Mouse (Mus musculus) forebrain, embryonic 14.5 days (tissue): ENCODE measurements at regions not wholly inside any gene's neighbourhood (a gene's known extent, or its start where the extent isn't known, plus 50 kb on each side); places are given as distances from the start of the nearest gene placed in this dataset.
A peak's percentile ranks its signal among the peaks of the same experiment; 100 is the strongest.

ENCODE experiments used
- ATAC-seq: fragments of 200-750 bp; cut with Nextera tagmentation; 2 replicates; pipeline ENCODE4 v1.8.0; 2017; ENCODE audit warnings: mild to moderate bottlenecking, moderate library complexity
- DNase-seq: peaks from one replicate; pipeline ENCODE4 v3.0.0-alpha.2; 2015; ENCODE audit warnings: low spot score
- H3K27ac ChIP-seq: fragments of 300-500 bp; sonication (generic); 2 replicates; pipeline ENCODE4 v1.5.1; 2014; ENCODE audit warnings: low read depth, mild to moderate bottlenecking, control low read depth, low read length, moderate library complexity
- H3K27me3 ChIP-seq: fragments of 300-500 bp; sonication (generic); replicated peaks from 2 replicates; pipeline ENCODE4 v1.6.1; 2014; ENCODE audit warnings: low read length, control low read depth, mixed read lengths; ENCODE audit not compliant: control insufficient read depth, insufficient read depth
- H3K36me3 ChIP-seq: fragments of 300-500 bp; sonication (generic); 2 replicates; pipeline ENCODE4 v1.6.1; 2014; ENCODE audit warnings: low read length, control low read depth; ENCODE audit not compliant: control insufficient read depth, insufficient read depth
- H3K4me1 ChIP-seq: fragments of 300-500 bp; sonication (generic); 2 replicates; pipeline ENCODE4 v1.6.1; 2014; ENCODE audit warnings: antibody characterized with exemption, low read length, control low read depth; ENCODE audit not compliant: control insufficient read depth, insufficient read depth
- H3K4me2 ChIP-seq: fragments of 300-500 bp; sonication (generic); 2 replicates; pipeline ENCODE4 v1.6.1; 2014; ENCODE audit warnings: mild to moderate bottlenecking, control low read depth, low read length
- H3K4me3 ChIP-seq: fragments of 300-500 bp; sonication (generic); 2 replicates; pipeline ENCODE4 v1.5.1; 2014; ENCODE audit warnings: low read depth, low read length, control low read depth
- H3K9ac ChIP-seq: fragments of 300-500 bp; sonication (generic); 2 replicates; pipeline ENCODE4 v1.6.1; 2014; ENCODE audit warnings: mild to moderate bottlenecking, low read length, control low read depth, moderate library complexity
- H3K9me3 ChIP-seq: fragments of 300-500 bp; sonication (generic); replicated peaks from 2 replicates; pipeline ENCODE4 v1.6.1; 2016; ENCODE audit warnings: low read length, control low read depth, mixed read lengths; ENCODE audit not compliant: control insufficient read depth
- WGBS: fragments of 180-500 bp; shearing (Covaris S2); extraction: QIAGEN DNeasy Blood & Tissue Kit; methylation state at CpG from one replicate; pipeline ENCODE4 v1.1.7; 2014; 5-methylcytosine and 5-hydroxymethylcytosine counted together

GRCm38 (mm10) chr11:19811992-19812690 lies 112.0 kb upstream of the Spred2 start:
- WGBS = 21% methylated on average over 10 of the region's 10 CpGs
- Histone ChIP-seq H3K27ac (0 out of 2 replicates have a peak overlapping the region, but pooled peaks have one; percentile 14), H3K9me3 (no peaks in the 10 kb centered on the region), H3K4me3 (no peak overlapping the region), H3K27me3 (no peaks in the 10 kb centered on the region), H3K4me1 (0 out of 2 replicates have a peak, but pooled peaks cover 3% of the 10 kb centered on the region), H3K36me3 (no peaks in the 10 kb centered on the region), H3K9ac (peak overlapping the region; percentile 2; the same call in 1 of the 2 replicates), H3K4me2 (no peak overlapping the region)
- DNase-seq (no peak), ATAC-seq (no peak)

DNA sequence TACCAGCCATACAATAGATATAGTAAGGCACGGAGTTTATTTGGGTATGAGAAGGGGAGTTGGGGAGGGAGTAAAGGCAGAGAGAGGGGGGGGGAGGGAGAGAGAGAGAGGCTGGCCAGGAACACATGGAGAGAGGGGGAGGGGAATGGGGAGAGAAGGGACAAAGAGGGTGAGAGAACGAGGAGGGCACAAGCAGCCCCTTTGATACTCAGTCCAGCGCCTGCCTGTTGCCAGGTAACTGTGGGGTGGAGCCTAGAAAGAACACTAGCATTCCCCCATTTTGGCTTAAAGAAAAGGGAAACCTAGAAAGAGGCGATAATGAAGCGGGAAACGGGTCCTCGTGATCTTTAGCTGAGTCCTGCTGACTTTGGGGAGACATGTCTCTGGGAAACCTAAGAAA lies 110.6 kb upstream of the Spred2 start:
- Histone ChIP-seq H3K27ac (no peak overlapping the region), H3K27me3 (no peaks in the 10 kb centered on the region), H3K9ac (no peak overlapping the region), H3K9me3 (no peaks in the 10 kb centered on the region), H3K4me1 (0 out of 2 replicates have a peak, but pooled peaks cover 3% of the 10 kb centered on the region), H3K4me3 (no peak overlapping the region), H3K4me2 (no peak overlapping the region), H3K36me3 (no peaks in the 10 kb centered on the region)
- 46% methylated on average over 7 of the region's 7 CpGs for WGBS
- DNase-seq (no peak), ATAC-seq (no peak)

GRCm38 (mm10) chr11:19822991-19823390 lies 101.2 kb upstream of the Spred2 start:
- Histone ChIP-seq H3K27ac (no peak overlapping the region), H3K4me3 (no peak overlapping the region), H3K27me3 (no peaks in the 10 kb centered on the region), H3K9ac (no peak overlapping the region), H3K36me3 (no peaks in the 10 kb centered on the region), H3K4me2 (no peak overlapping the region), H3K4me1 (no peaks in the 10 kb centered on the region), H3K9me3 (no peaks in the 10 kb centered on the region)
- peak; percentile 38; the same call in 1 of the 2 replicates for ATAC-seq
- DNase-seq = no peak
- 82% methylated on average over 5 of the region's 5 CpGs for WGBS

DNA sequence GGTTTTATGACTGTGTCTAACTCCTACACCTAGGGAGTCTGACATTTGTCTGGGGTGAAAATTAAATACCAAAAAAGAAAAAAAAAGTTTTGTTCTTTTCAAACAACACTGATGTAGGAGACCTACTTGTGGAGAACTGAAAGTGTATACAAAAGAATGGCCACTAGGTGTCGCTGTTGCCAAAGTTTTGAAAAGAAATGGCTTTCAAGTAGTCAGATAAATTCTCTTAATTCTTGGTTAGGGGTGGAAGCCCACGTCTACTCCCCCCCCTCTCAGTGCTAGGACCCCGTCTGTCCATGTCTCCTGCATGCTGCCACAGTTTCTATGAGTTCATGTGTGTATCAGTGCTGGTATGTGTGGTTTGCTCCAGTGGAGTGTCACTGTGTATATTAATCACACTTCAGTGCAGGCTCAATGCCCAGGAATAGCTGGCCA lies 100.7 kb upstream of the Spred2 start:
- no peak overlapping the region for H3K4me2 ChIP-seq
- no peak overlapping the region for H3K9ac ChIP-seq
- 0% methylated on average over 3 of the region's 3 CpGs for WGBS
- DNase-seq = peak; percentile 87
- no peaks in the 10 kb centered on the region for H3K27me3 ChIP-seq
- H3K9me3 ChIP-seq = no peaks in the 10 kb centered on the region
- peak; percentile 73 for ATAC-seq
- no peaks in the 10 kb centered on the region for H3K4me1 ChIP-seq
- no peak overlapping the region for H3K4me3 ChIP-seq
- H3K36me3 ChIP-seq = no peaks in the 10 kb centered on the region
- no peak overlapping the region for H3K27ac ChIP-seq

- Histone ChIP-seq H3K27ac (no peak overlapping the region), H3K36me3 (no peaks in the 10 kb centered on the region), H3K4me3 (no peak overlapping the region), H3K27me3 (no peaks in the 10 kb centered on the region), H3K4me2 (no peak overlapping the region), H3K4me1 (no peaks in the 10 kb centered on the region), H3K9me3 (no peaks in the 10 kb centered on the region), H3K9ac (no peak overlapping the region)
- DNase-seq (no peak), ATAC-seq (no peak)
- 88% methylated on average over 13 of the region's 13 CpGs for WGBS
Measured at GRCm38 (mm10) chr11:19826481-19827185, 97.5 kb upstream of the Spred2 start.

- DNase-seq (no peak), ATAC-seq (no peak)
- Histone ChIP-seq H3K4me1 (no peaks in the 10 kb centered on the region), H3K4me2 (no peak overlapping the region), H3K36me3 (no peaks in the 10 kb centered on the region), H3K27me3 (no peaks in the 10 kb centered on the region), H3K27ac (no peak overlapping the region), H3K9me3 (no peaks in the 10 kb centered on the region), H3K9ac (no peak overlapping the region), H3K4me3 (no peak overlapping the region)
- WGBS = 88% methylated on average over 11 of the region's 11 CpGs
Measured at GRCm38 (mm10) chr11:19827996-19828395, 96.2 kb upstream of the Spred2 start.

GRCm38 (mm10) chr11:19828959-19829401 lies 95.2 kb upstream of the Spred2 start:
- DNase-seq = no peak
- Histone ChIP-seq H3K27me3 (no peaks in the 10 kb centered on the region), H3K4me1 (no peaks in the 10 kb centered on the region), H3K9me3 (no peaks in the 10 kb centered on the region), H3K27ac (no peak overlapping the region), H3K9ac (no peak overlapping the region), H3K4me2 (no peak overlapping the region), H3K4me3 (no peak overlapping the region), H3K36me3 (no peaks in the 10 kb centered on the region)
- ATAC-seq = no peak
- WGBS = 71% methylated on average over 8 of the region's 8 CpGs

- H3K27me3 ChIP-seq = no peaks in the 10 kb centered on the region
- H3K4me3 ChIP-seq = no peak overlapping the region
- ATAC-seq (no peak), DNase-seq (no peak)
- H3K9ac ChIP-seq = no peak overlapping the region
- H3K36me3 ChIP-seq = no peaks in the 10 kb centered on the region
- WGBS = 29% methylated on average over 9 of the region's 9 CpGs
- H3K4me1 ChIP-seq = no peaks in the 10 kb centered on the region
- H3K27ac ChIP-seq = no peak overlapping the region
- no peaks in the 10 kb centered on the region for H3K9me3 ChIP-seq
- no peak overlapping the region for H3K4me2 ChIP-seq
Measured at GRCm38 (mm10) chr11:19829564-19830279, 94.5 kb upstream of the Spred2 start.
